Mouse (Mus musculus) ovary, postnatal 10 days (tissue): ENCODE measurements around the gene Rab33a.

Experiments
- DNase-seq: peaks from one replicate; pipeline ENCODE4 v3.0.0; 2022; ENCODE audit warnings: low spot score

The Rab33a gene

GRCm38 (mm10) chrX:48518808-48519548 is at the start of gene Rab33a:
Rab33a (plus strand) TSS chrX:48519285.
- DNase-seq = no peak

GRCm38 (mm10) chrX:48481095-48481494 is 38.0 kb upstream of the Rab33a start:
- no peak for DNase-seq

GRCm38 (mm10) chrX:48481687-48482086 is 37.4 kb upstream of the Rab33a start:
- no peak for DNase-seq

GRCm38 (mm10) chrX:48493763-48494162 is 25.3 kb upstream of the Rab33a start:
- no peak for DNase-seq

GRCm38 (mm10) chrX:48513166-48513807 is 5.8 kb upstream of the Rab33a start, which contains the start of gene Aifm1:
Aifm1 (minus strand) TSS chrX:48513563.
- peak; percentile 56 for DNase-seq

- DNase-seq = no peak
These were observed 5.3 kb upstream of the Rab33a start for GRCm38 (mm10) chrX:48513824-48514223.

GRCm38 (mm10) chrX:48518211-48518807 is 776 bp upstream of the Rab33a start:
- no peak for DNase-seq

GRCm38 (mm10) chrX:48519549-48520085 is 532 bp downstream of the Rab33a start:
- no peak for DNase-seq

- no peak for DNase-seq
These were observed 2.6 kb downstream of the Rab33a start for GRCm38 (mm10) chrX:48521651-48522050.

- no peak for DNase-seq
These were observed 4.4 kb downstream of the Rab33a start for GRCm38 (mm10) chrX:48523512-48523911.

GRCm38 (mm10) chrX:48525332-48525731 is 6.2 kb downstream of the Rab33a start:
- DNase-seq = no peak

- DNase-seq = no peak
These were observed 6.8 kb downstream of the Rab33a start for GRCm38 (mm10) chrX:48525866-48526265.

- no peak for DNase-seq
These were observed 7.3 kb downstream of the Rab33a start for GRCm38 (mm10) chrX:48526435-48526834.

- DNase-seq = peak; percentile 27
These were observed 13.1 kb downstream of the Rab33a start for GRCm38 (mm10) chrX:48532175-48532574.
